Mouse (Mus musculus) mature B cell (primary cell): ENCODE measurements around the gene Utp18.
"Not testable (repeated sequence)": the region's sequence is repeated elsewhere in the genome, so short reads cannot be mapped to it uniquely, and the experiment has no call there.

Experiments
- in situ Hi-C: fragments of 300-500 bp; cut with MboI; formaldehyde crosslinking; loops from 2 replicates; pipeline ENCODE4 v1.14.3; 2019

Utp18 gene

GRCm38 (mm10) chr11:93885572-93886410 is at the start of gene Utp18, which contains the start of gene Mbtd1:
TSS of gene Utp18 (minus strand) at chr11:93885766.
TSS of gene Mbtd1 (plus strand) at chr11:93885852.
- in situ Hi-C loops: no loop called here

GRCm38 (mm10) chr11:93929106-93929505 is 43.5 kb upstream of the Utp18 start:
- in situ Hi-C loops: no loop called here

GRCm38 (mm10) chr11:93915019-93915418 is 29.5 kb upstream of the Utp18 start:
- in situ Hi-C loops: not testable (repeated sequence)

GRCm38 (mm10) chr11:93911603-93912002 is 26.0 kb upstream of the Utp18 start:
- in situ Hi-C loops: no loop called here

GRCm38 (mm10) chr11:93908829-93909228 is 23.3 kb upstream of the Utp18 start:
- in situ Hi-C loops: no loop called here

- in situ Hi-C loops: no loop called here
These were observed 22.3 kb upstream of the Utp18 start for GRCm38 (mm10) chr11:93907839-93908238.

- in situ Hi-C loops: no loop called here
These were observed 21.3 kb upstream of the Utp18 start for GRCm38 (mm10) chr11:93906834-93907233.

- in situ Hi-C loops: no loop called here
These were observed 12.2 kb upstream of the Utp18 start for GRCm38 (mm10) chr11:93897732-93898131.

GRCm38 (mm10) chr11:93887080-93887447 is 1.5 kb upstream of the Utp18 start:
- in situ Hi-C loops: no loop called here

GRCm38 (mm10) chr11:93886411-93887079 is 979 bp upstream of the Utp18 start:
- in situ Hi-C loops: no loop called here

GRCm38 (mm10) chr11:93884901-93885571 is 530 bp downstream of the Utp18 start:
- in situ Hi-C loops: no loop called here

GRCm38 (mm10) chr11:93884068-93884467 is 1.5 kb downstream of the Utp18 start:
- in situ Hi-C loops: no loop called here

GRCm38 (mm10) chr11:93862638-93863037 is 22.9 kb downstream of the Utp18 start:
- in situ Hi-C loops: no loop called here

- in situ Hi-C loops: no loop called here
These were observed 23.4 kb downstream of the Utp18 start for GRCm38 (mm10) chr11:93862045-93862623.

- in situ Hi-C loops: no loop called here
These were observed 24.4 kb downstream of the Utp18 start for GRCm38 (mm10) chr11:93861193-93861592.

- in situ Hi-C loops: no loop called here
These were observed 24.9 kb downstream of the Utp18 start for GRCm38 (mm10) chr11:93860540-93861172.

- in situ Hi-C loops: no loop called here
These were observed 29.1 kb downstream of the Utp18 start for GRCm38 (mm10) chr11:93856284-93856955.

GRCm38 (mm10) chr11:93852546-93852945 is 33.0 kb downstream of the Utp18 start:
- in situ Hi-C loops: no loop called here

- in situ Hi-C loops: no loop called here
These were observed 38.2 kb downstream of the Utp18 start for GRCm38 (mm10) chr11:93847342-93847741.

GRCm38 (mm10) chr11:93835800-93836199 is 49.8 kb downstream of the Utp18 start:
- in situ Hi-C loops: no loop called here

- in situ Hi-C loops: no loop called here
These were observed 55.6 kb downstream of the Utp18 start for GRCm38 (mm10) chr11:93829971-93830370.
